Mouse (Mus musculus) T-helper 17 cell (primary cell): ENCODE results near the gene Gnb1l.

ENCODE experiments used
- in situ Hi-C, 2 experiments: fragments of 300-600 bp; cut with MboI, MseI; formaldehyde crosslinking; loops; 1 replicate in 1 of 2; 2 replicates in 1 of 2; pipeline ENCODE4 v1.15.1; 2025; ENCODE audit warnings: high pct_unique_total_duplicates in 2 of 2

Gene Gnb1l

DNA sequence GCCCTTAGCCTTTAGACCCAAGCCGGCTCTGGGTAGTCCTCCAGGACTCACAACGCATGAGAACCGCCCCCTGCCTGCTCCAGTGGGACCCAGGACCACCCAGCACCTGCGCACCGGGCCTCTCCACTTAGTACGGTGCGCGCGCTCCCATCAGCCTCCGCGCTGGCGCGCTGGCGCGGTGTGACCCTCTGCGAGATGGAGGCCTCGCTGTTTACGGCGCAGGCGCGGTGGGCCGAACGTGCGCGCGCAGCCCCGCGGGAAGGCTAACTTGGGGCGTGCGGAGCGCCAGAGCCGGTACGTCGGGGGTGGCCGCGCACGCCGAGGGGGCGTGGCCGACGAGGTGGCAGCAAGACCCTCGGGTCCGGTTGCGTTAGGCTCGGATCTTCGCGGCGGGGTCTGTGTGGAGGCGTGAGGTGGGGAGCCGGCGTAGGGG, at the start of gene Gnb1l, which contains the start of gene Rtl10:
Gnb1l (plus strand) TSS at position 156 of the 433 bp plus-strand sequence.
Rtl10 (plus strand) TSS at position 344 of the 433 bp plus-strand sequence.
- in situ Hi-C loops = no loop called here

DNA sequence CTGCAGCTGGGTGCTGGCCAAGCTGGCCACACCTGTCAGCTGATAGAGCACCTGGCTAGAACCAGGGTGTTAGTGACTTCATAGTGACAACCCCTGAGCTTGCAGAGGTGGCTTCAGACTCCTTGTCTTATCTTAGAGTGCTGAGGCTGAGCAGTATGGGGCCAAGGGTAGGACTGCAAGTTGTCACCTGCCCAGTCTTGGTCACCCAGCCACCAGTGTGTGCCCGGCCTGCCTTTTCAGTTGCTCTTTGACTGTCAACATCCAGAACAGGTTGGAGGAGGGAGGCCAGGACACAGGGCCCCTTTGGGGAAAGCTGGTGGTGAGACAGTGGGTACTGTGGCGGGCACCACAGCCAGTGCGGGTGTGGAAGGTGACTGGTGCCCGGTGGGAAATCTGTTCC, 49.5 kb upstream of the Gnb1l start:
- in situ Hi-C loops = no loop called here

DNA sequence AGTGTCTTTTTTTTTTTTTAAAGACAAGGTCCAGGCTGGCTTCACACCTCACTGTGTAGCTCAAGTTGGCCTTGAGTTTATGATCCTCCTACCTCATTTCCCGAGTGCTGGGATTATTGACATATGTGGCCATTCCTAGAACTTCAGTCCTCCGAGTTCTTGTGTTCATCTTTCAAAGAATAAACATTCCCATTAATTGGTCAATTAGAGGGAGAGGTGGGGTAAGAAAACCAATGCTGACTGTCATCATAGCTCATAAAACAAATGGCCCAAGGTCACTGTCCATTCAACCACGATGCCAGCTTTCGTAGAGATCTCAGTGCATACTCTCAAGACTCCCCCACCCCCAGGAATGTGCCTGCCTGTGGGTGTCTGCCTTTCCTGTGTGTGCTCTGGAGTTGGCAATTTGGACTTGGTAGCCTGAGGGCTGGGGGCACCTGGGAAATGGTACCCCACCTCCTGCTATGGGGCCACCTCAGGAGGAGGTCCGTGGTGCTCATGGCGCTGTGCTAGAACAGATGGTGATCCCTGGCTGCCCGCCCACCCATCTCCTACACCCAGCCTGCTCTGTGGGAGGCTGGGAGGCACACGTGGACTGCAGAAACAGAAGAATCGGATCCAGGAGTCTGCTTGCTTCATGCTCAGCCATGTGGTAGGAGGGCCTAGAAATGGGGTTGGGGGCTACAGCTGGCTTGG, 46.9 kb upstream of the Gnb1l start:
- in situ Hi-C loops = loop anchor here in 1 of 2 experiments (5.0 kb wide), 1 partner anchor 171 kb away; the partner anchor contains the start of gene Gp1bb

- in situ Hi-C loops = loop anchor here in 1 of 2 experiments (5.0 kb wide), 1 partner anchor 170 kb away; the partner anchor contains the start of gene Gp1bb
These were observed 46.1 kb upstream of the Gnb1l start for GRCm38 (mm10) chr16:18452361-18452862.

DNA sequence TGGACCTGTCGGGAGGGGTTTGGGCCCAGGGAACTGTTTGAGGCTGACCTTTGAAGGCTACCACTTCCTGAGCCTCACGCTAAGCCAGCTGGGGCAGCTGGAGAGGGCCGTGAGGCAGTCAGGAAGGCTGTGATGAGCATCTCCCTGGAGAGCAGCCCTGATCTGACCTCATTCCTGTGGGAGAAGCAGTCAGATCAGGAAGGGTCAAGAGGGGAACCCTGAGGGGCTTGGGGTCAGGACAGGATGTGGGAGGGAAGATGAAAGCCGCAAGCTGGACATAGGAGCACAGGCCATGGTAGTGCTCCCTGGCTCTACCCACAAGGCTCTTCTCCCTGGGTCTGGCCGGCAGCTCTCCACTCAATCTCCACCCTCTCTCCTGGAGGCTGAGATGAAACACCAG, 44.7 kb upstream of the Gnb1l start:
- in situ Hi-C loops = loop anchor here in 1 of 2 experiments (5.0 kb wide), 1 partner anchor 168 kb away; the partner anchor contains the start of gene Gp1bb

DNA sequence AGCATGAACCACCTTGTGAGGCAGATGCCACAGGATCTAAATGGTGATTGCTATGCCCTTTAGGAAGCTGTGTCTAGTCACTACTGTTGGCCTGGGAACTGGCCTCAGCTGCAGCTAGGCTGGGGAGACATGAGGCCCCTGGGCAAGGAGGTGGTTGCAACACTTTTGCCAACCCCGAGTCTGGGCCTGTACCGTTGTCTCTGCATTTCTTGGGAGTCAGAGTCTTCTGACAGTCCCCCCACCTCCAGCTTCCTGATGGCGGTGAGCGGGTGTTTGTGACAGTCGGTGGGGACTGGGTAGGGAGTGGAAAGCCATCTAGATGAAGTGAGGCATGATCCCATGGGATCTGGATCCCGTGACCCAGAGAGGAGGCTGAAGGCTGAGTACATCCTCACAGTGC, 43.1 kb upstream of the Gnb1l start:
- in situ Hi-C loops = no loop called here

- in situ Hi-C loops = no loop called here
These were observed 39.9 kb upstream of the Gnb1l start for GRCm38 (mm10) chr16:18458661-18459060.

DNA sequence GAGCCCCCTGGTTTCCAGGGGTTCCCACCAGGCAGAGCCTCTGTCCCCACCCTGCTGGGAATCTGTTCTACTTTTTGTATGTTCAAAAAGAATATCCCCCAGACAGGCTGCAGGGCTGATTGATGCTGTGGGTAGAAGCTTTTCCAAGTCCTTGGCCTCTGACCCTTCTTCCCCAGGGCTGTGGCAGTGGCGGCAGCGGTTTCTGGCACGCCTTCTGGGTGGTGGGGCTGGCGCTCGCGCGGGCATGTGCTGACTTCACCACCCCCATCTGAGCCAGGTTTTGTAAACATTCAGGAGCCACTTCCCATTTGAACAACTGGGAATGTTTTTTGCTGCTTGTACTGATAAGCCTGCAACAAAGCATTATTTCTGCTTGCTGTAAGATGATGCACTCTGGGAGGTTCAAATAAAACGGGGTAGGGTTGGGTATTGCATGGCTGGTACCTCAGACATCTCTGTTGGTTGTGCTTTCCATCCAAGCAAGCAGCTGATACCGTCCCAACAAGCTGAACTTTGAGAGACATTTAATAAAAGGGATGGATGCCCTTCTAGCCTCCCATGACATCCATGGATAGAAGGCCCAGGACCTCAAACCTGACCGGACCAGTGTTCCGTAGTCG, 39.1 kb upstream of the Gnb1l start:
- in situ Hi-C loops = no loop called here

- in situ Hi-C loops = loop anchor here in 1 of 2 experiments (10.0 kb wide), 1 partner anchor 315 kb away; the partner anchor contains the start of gene Cldn5
These were observed 38.5 kb upstream of the Gnb1l start for GRCm38 (mm10) chr16:18459955-18460370.

GRCm38 (mm10) chr16:18460826-18461225, 37.7 kb upstream of the Gnb1l start:
- in situ Hi-C loops = loop anchor here in 1 of 2 experiments (10.0 kb wide), 1 partner anchor 314 kb away; the partner anchor contains the start of gene Cldn5

- in situ Hi-C loops = loop anchor here in 1 of 2 experiments (10.0 kb wide), 1 partner anchor 313 kb away; the partner anchor contains the start of gene Cldn5
These were observed 36.5 kb upstream of the Gnb1l start for GRCm38 (mm10) chr16:18462031-18462430.

DNA sequence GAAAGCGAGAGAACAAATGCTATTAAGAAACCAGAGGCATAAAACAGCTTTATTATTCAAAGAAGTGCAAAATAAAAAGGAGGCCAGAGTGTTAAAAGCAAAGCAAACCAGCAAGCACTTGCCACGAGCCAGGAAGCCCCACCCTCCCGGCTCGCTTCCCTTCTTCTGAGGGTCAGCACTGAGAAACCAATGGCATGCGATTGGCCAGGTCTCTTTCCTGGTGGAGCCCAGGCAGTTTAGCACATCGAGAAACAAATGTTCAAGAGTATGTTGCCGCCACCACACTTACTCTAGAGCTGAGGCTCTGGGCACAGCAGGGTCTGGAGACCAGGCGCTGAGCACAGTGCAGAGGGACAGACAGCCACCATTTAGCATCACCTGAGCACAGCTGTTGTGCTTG, 35.9 kb upstream of the Gnb1l start:
- in situ Hi-C loops = loop anchor here in 1 of 2 experiments (10.0 kb wide), 1 partner anchor 312 kb away; the partner anchor contains the start of gene Cldn5

DNA sequence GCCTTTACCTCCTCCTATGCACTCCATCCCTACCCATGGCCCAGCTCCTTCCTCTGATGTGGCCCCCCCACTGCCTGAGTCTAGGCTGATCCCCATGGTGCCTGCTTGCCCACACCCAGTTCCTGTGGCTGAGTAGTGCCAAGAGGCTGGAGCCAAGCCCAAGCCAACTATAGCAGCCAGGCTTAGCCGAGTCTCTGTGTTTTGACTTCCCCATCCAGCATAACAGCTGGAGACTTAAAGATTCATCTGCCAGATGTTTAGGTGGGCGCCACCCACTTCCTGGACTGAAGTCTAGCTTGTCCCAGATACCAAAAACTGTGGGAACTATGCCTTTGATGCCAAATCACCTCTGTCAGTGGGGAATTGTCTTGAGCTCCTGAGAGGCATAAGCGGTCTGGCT, 34.2 kb upstream of the Gnb1l start:
- in situ Hi-C loops = loop anchor here in 1 of 2 experiments (10.0 kb wide), 1 partner anchor 311 kb away; the partner anchor contains the start of gene Cldn5

GRCm38 (mm10) chr16:18470829-18471228, 27.7 kb upstream of the Gnb1l start:
- in situ Hi-C loops = no loop called here

GRCm38 (mm10) chr16:18471381-18471955, 27.0 kb upstream of the Gnb1l start:
- in situ Hi-C loops = no loop called here

- in situ Hi-C loops = no loop called here
These were observed 26.5 kb upstream of the Gnb1l start for GRCm38 (mm10) chr16:18471976-18472375.

DNA sequence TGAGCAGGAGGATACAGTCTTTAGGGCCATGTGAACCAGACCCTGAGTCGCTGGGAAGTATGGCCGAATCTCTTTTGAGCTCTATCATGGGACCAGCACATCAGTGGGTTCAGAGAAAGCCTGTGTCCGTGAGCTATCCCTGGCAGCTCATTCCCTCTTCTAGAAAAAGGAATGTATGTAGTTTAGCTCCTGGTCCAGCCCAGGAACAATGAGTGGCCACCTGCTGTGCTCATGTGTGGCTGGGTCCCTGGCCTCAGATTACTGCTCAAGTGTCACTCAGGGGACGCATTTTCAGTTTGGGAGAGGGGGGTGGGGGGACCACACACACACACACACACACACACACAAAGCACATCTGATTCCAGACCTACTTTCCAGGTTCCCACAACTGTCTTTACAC, 26.1 kb upstream of the Gnb1l start:
- in situ Hi-C loops = no loop called here

DNA sequence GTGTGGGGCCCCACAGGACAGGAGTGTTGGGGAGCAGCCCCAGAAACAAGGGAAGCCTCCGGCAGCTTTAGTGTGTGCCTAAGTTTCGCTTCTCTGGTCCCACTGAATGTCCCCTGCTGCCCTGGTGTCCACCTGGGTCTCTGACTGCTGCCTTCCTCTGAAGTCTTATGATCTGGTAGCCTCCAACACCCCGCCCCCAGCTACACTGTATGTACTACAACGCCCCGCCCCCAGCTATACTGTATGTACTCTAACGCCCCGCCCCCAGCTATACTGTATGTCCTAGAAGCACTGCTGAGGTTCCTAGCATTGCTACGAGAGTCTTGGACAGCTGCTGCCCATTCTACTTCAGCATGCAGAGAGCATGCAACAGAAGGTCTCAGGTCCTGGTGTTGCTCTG, 25.5 kb upstream of the Gnb1l start:
- in situ Hi-C loops = no loop called here

GRCm38 (mm10) chr16:18474021-18474420, 24.5 kb upstream of the Gnb1l start:
- in situ Hi-C loops = no loop called here

- in situ Hi-C loops = no loop called here
These were observed 20.5 kb upstream of the Gnb1l start for GRCm38 (mm10) chr16:18477996-18478395.

- in situ Hi-C loops = no loop called here
These were observed 18.8 kb upstream of the Gnb1l start for GRCm38 (mm10) chr16:18479667-18480066.
